Mouse (Mus musculus): ENCODE measurements around the gene Mbtps1. TPM values are rescaled to one million over a fixed set of nuclear protein-coding genes. Genes with fewer than 3 reads are reported as not detected.

Mbtps1 gene
- polyA plus RNA-seq (2012; ENCODE audit: low replicate concordance), result 99.7 and 122 TPM in 2 replicates

DNA sequence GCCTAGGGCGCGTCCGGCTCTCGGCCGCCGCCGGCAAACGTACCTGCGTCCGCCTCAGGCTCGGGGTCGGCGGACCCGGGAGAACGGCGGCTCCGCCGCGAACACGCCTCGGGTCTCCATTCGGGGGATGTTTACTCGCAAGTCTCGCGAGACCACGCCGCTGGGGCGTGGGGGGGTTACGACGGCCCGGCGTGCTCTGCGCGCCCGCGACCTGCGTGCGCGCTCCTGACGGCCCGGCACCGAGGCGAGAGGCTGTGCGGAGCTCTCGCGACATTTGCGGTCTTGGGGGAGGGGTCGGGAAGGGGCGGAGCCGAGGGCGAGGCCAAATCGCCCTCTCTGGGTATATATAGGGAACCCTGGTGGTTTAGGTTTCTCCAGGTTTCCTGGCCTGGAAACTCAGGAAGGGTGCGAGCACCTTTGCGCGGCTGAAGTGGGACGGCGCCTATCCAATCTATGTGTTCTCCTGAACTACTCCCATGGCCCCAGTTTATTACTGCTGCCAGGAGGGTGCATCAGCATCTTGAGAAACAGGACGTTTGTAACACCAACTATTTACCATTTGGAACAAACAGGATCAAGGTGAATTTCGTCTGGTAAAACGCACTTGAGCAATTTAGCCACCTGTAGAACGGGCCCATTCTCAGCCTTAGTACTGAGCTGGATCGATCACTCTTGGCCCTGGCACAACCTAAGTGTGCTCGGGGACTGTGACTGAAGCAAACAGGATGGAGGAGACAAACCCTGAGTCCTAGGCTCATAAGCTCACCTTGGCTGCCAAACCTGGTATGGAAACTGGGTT, at the start of gene Mbtps1:
Gene Mbtps1, minus strand, starts transcription at position 133 of the 799 bp plus-strand sequence.

GRCm38 (mm10) chr8:119604996-119605395, 46.5 kb upstream of the Mbtps1 start, which contains the start of gene Taf1c:
Gene Taf1c, minus strand, starts transcription at chr8:119605222.

GRCm38 (mm10) chr8:119574437-119575365, 16.2 kb upstream of the Mbtps1 start, which contains the start of the genes Hsdl1 and Dnaaf1:
Gene Hsdl1, minus strand, starts transcription at chr8:119575183.
Gene Dnaaf1, plus strand, starts transcription at chr8:119575235.

DNA sequence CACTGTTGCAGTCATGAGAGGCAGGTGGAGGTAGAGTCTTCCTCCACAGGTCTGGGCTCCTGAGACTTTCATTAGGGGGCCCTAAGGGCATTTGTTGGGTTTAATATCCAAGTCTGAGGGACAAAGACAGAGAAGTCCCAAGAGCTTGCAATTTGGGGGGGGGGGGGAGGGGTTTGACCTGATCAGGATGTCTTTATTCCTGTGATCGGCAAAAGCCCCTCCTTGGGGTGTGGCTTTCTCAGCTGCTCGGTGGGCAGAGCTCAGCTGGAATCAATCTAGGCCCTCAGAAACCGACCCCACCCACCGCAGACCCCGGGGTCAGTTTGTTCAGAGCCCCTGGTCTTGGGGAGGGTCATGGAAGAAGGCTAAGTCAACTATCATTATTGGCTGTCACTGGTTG, 56.9 kb downstream of the Mbtps1 start, which contains the start of gene Slc38a8:
Gene Slc38a8, minus strand, starts transcription at position 101 of the 400 bp plus-strand sequence.

Other genes with a start within 250 kb of the Mbtps1 start
- 7.0 and 15.5 TPM in 2 replicates for gene Hsbp1, start 214.2 kb downstream of the Mbtps1 start, polyA plus RNA-seq (2012; ENCODE audit: low replicate concordance)
- 9.2 and 12.1 TPM in 2 replicates for gene Mlycd, start 163.9 kb downstream of the Mbtps1 start, polyA plus RNA-seq (2012; ENCODE audit: low replicate concordance)
- 4.5 and 6.8 TPM in 2 replicates for gene Osgin1, start 124.6 kb downstream of the Mbtps1 start, polyA plus RNA-seq (2012; ENCODE audit: low replicate concordance)
- gene Necab2, start 112.0 kb downstream of the Mbtps1 start, polyA plus RNA-seq (2012; ENCODE audit: low replicate concordance), result not detected in 2 replicates
- gene Slc38a8, start 57.0 kb downstream of the Mbtps1 start, polyA plus RNA-seq (2012; ENCODE audit: low replicate concordance), result not detected in 2 replicates
- 10.7 and 23.4 TPM in 2 replicates for gene Hsdl1, start 16.4 kb upstream of the Mbtps1 start, polyA plus RNA-seq (2012; ENCODE audit: low replicate concordance)
- gene Dnaaf1, start 16.5 kb upstream of the Mbtps1 start, polyA plus RNA-seq (2012; ENCODE audit: low replicate concordance), result not detected in 2 replicates
- 73.5 and 94.7 TPM in 2 replicates for gene Taf1c, start 46.5 kb upstream of the Mbtps1 start, polyA plus RNA-seq (2012; ENCODE audit: low replicate concordance)
- gene Adad2, start 54.0 kb upstream of the Mbtps1 start, polyA plus RNA-seq (2012; ENCODE audit: low replicate concordance), result not detected in 2 replicates
- not detected in 2 replicates for gene Kcng4, start 76.9 kb upstream of the Mbtps1 start, polyA plus RNA-seq (2012; ENCODE audit: low replicate concordance)
- gene Wfdc1, start 107.6 kb upstream of the Mbtps1 start, polyA plus RNA-seq (2012; ENCODE audit: low replicate concordance), result 0.47 TPM in 1 of 2 replicates, not detected in the other
- gene Atp2c2, start 141.3 kb upstream of the Mbtps1 start, polyA plus RNA-seq (2012; ENCODE audit: low replicate concordance), result not detected in 2 replicates
- 2.4 and 5.7 TPM in 2 replicates for gene Tldc1, start 219.7 kb upstream of the Mbtps1 start, polyA plus RNA-seq (2012; ENCODE audit: low replicate concordance)

All from leukemia stem cell, adult 10-12 weeks (primary cell).